Comparison of ENCODE assay signal across 9 mouse cellular contexts in the genomic region with DNA sequence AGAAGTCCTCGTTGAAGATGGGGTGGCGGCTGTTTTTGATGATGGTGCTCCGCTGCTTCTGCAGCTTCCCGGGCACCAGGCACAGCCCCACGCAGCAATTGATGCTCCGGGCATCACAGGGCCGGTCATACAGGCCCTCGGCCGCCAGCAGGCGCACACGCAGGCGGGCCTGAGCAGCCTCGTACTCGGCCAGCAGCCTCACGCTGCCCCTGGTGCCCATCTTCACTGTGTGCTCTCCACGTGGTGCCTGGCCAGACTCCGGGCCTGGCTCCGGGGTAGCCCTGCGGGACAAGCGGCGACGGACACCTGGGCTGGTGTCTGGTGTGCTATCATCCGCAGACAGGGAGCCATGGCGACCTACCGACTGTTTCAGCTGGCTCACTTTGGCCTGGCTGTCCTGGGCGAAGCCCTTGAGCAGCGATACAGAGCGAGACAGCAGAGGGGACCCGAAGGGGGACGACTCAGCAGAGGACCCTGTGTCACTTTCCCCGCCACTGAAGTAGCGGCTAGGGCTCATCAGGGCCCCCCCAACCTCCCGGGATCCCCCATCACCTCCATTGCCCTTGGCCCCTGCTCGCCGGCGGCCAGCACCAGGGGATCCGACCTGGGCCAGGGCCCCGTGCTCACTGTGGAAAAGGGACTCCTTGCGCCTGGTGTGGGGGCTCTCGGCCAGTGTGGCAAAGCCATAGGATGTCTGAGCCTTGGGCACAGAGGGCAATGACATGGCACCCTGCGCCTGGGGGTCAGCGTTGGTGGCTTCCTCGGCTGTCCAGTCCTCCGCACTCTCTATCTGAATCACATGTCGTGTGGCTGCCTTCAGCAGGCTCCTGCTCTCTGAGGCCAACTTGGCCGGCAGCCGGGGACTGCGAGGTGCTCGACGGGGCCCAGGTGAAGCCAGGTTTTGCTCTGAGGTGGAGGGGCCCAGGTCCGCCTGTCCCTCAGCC. TPM values are rescaled to one million over a fixed set of nuclear protein-coding genes. Genes with fewer than 3 reads are reported as not detected.
DNase-seq lines count a peak whose midpoint lies in the region; ATAC-seq and TF ChIP-seq lines count a peak whose summit lies in the region.
"Had no signal": no experiment of that assay in that cellular context is flagged by ENCODE, and none has a peak within 500 bp of the region (broad histone marks: within the 10 kb centered on the region; RNA-seq: fewer than 3 reads in every experiment).

No protein-coding gene starts in this region.

- WGBS in forebrain, embryonic 12.5 days, result 11% methylated on average over 51 of the region's 51 CpGs
- 9% methylated on average over 51 of the region's 51 CpGs for WGBS in limb, embryonic 12.5 days
- 14% methylated on average over 51 of the region's 51 CpGs for WGBS in stomach, embryonic 15.5 days

- ATAC-seq in forebrain, embryonic 12.5 days (ENCODE audit: low FRiP score), result 0 out of 2 replicates have a peak, but pooled peaks have one; percentile 28
- no peak for ATAC-seq in limb, embryonic 12.5 days (ENCODE audit: insufficient number of reproducible peaks, insufficient read depth, low FRiP score, low TSS enrichment, low read depth)
- no peak for ATAC-seq in stomach, embryonic 15.5 days (ENCODE audit: insufficient read depth, low FRiP score, low read depth)

- H3K9ac ChIP-seq in ES-E14 (ENCODE audit: insufficient read depth, low read depth, low read length, poor library complexity, severe bottlenecking), result no peak overlapping the region
- peak overlapping the region; percentile 33; the same call in 1 of the 2 replicates for H3K9ac ChIP-seq in forebrain, embryonic 12.5 days
- peak overlapping the region; percentile 12; the same call in 1 of the 2 replicates for H3K9ac ChIP-seq in limb, embryonic 12.5 days (replicated peaks)
- H3K9ac ChIP-seq in stomach, embryonic 15.5 days, result no peak overlapping the region

- H3K4me2 ChIP-seq in forebrain, embryonic 12.5 days, result peak overlapping the region; percentile 99
- H3K4me2 ChIP-seq in limb, embryonic 12.5 days, result peak overlapping the region; percentile 47
- peak overlapping the region; percentile 34 for H3K4me2 ChIP-seq in stomach, embryonic 15.5 days

- in situ Hi-C loops in ES-E14 (cut with MboI; ENCODE audit: low sequenced_read_pairs in 2 of 2, unreplicated experiment in 2 of 2), result no loop called here

- no peak overlapping the region for H3K27ac ChIP-seq in ES-E14 (ENCODE audit: insufficient read depth, low read depth, low read length, poor library complexity, severe bottlenecking)
- H3K27ac ChIP-seq in forebrain, embryonic 12.5 days, result no peak overlapping the region
- no peak overlapping the region for H3K27ac ChIP-seq in limb, embryonic 12.5 days
- H3K27ac ChIP-seq in stomach, embryonic 15.5 days, result no peak overlapping the region

- no peaks in the 10 kb centered on the region for H3K36me3 ChIP-seq in ES-E14 (ENCODE audit: control insufficient read depth, insufficient read depth, low read length, poor library complexity, severe bottlenecking)
- H3K36me3 ChIP-seq in forebrain, embryonic 12.5 days (replicated peaks), result no peaks in the 10 kb centered on the region
- no peaks in the 10 kb centered on the region for H3K36me3 ChIP-seq in limb, embryonic 12.5 days
- no peaks in the 10 kb centered on the region for H3K36me3 ChIP-seq in stomach, embryonic 15.5 days

- H3K4me1 ChIP-seq in ES-E14 (ENCODE audit: control insufficient read depth in 2 of 2, insufficient read depth in 2 of 2, low read length in 2 of 2, poor library complexity in 1 of 2), result peaks cover 7 to 25% of the 10 kb centered on the region in 2 experiments; a peak in 3 of 4 replicates
- peaks cover 33% of the 10 kb centered on the region for H3K4me1 ChIP-seq in forebrain, embryonic 12.5 days
- H3K4me1 ChIP-seq in limb, embryonic 12.5 days (replicated peaks), result peaks cover 25% of the 10 kb centered on the region
- H3K4me1 ChIP-seq in stomach, embryonic 15.5 days, result peaks cover 14% of the 10 kb centered on the region

- no peaks in the 10 kb centered on the region for H3K9me3 ChIP-seq in ES-E14 (ENCODE audit: control insufficient read depth, insufficient read depth, low read depth, low read length)
- H3K9me3 ChIP-seq in forebrain, embryonic 12.5 days, result no peaks in the 10 kb centered on the region
- no peaks in the 10 kb centered on the region for H3K9me3 ChIP-seq in limb, embryonic 12.5 days
- H3K9me3 ChIP-seq in stomach, embryonic 15.5 days, result no peaks in the 10 kb centered on the region

- peak; percentile 44 for DNase-seq in gastrocnemius, postnatal 10 days
- no peak for DNase-seq in gastrocnemius, adult 8-10 months (ENCODE audit: low spot score in 2 of 2)
- DNase-seq in ES-E14 (ENCODE audit: low read depth, low spot score), result no peak
- no peak for DNase-seq in frontal cortex, postnatal 14 days (ENCODE audit: low spot score in 2 of 2)
- DNase-seq in frontal cortex, postnatal 10 days (ENCODE audit: low spot score in 2 of 2), result no peak

- H3K27me3 ChIP-seq in forebrain, embryonic 12.5 days, result peaks cover 72% of the 10 kb centered on the region
- H3K27me3 ChIP-seq in limb, embryonic 12.5 days, result peaks cover 70% of the 10 kb centered on the region
- H3K27me3 ChIP-seq in stomach, embryonic 15.5 days (replicated peaks), result peaks cover 24% of the 10 kb centered on the region

- H3K4me3 ChIP-seq in ES-E14 (ENCODE audit: insufficient read depth in 1 of 2, low read depth in 1 of 2, low read length in 2 of 2, poor library complexity in 1 of 2, severe bottlenecking in 1 of 2), result peak overlapping the region; percentile 41 to 74; a peak in 2 of 4 replicates
- H3K4me3 ChIP-seq in forebrain, embryonic 12.5 days (replicated peaks), result peak overlapping the region; percentile 21
- peak overlapping the region; percentile 62 for H3K4me3 ChIP-seq in limb, embryonic 12.5 days (replicated peaks)
- H3K4me3 ChIP-seq in stomach, embryonic 15.5 days (replicated peaks), result no peak overlapping the region

TF ChIP-seq in ES-E14, 5 proteins besides CTCF, POLR2A, EP300 and RAD21:
- no peak for TF ChIP-seq MAFK (IDR thresholded peaks at IDR 0.05; ENCODE audit: insufficient read depth, low read depth, low read length)
- TF ChIP-seq ZNF384 (IDR thresholded peaks at IDR 0.05; ENCODE audit: low read depth, low read length), result no peak
- no peak for TF ChIP-seq CHD2 (IDR thresholded peaks at IDR 0.05; ENCODE audit: low read depth, low read length)
- no peak for TF ChIP-seq HCFC1 (IDR thresholded peaks at IDR 0.05; ENCODE audit: borderline replicate concordance, insufficient read depth, low read length)
- TF ChIP-seq ZC3H11A (IDR thresholded peaks at IDR 0.05; ENCODE audit: borderline replicate concordance, low read depth, low read length), result no peak

RNA-seq across cellular contexts. Expression of gene C2cd4c, which starts 1.4 kb away (rescaled TPM):
- total RNA-seq in gastrocnemius, postnatal 10 days (2021), result under 1 TPM; 0.07 to 0.16 TPM
- total RNA-seq in gastrocnemius, adult 8-10 months (2022), result 1 to 10 TPM in 1 of 4 experiments, under 1 TPM in 3; 0.22 to 1.1 (median 0.68) TPM
- total RNA-seq in ES-E14 (2012; rRNA removed), result 0.31 and 0.58 TPM in 2 replicates
- polyA plus RNA-seq in forebrain, embryonic 12.5 days (2016; fragmentation: Nextera tagmentation; extraction: Ambion mirVana), result 0.05 TPM in 1 of 2 replicates, not detected in the other
- polyA plus RNA-seq in limb, embryonic 12.5 days (2016; fragmentation: Nextera tagmentation; extraction: Ambion mirVana), result not detected in 2 replicates
- 0.08 and 0.14 TPM in 2 replicates for polyA plus RNA-seq in stomach, embryonic 15.5 days (2015; fragmentation: Nextera tagmentation; extraction: Ambion mirVana)
- polyA plus RNA-seq: erythroblast, embryonic 14.5 days had no signal

RNA-seq across cellular contexts. Expression of gene Shc2, which starts 25.3 kb away (rescaled TPM):
- 1 to 10 TPM; 2.7 to 5.3 TPM for total RNA-seq in gastrocnemius, postnatal 10 days (2021)
- total RNA-seq in gastrocnemius, adult 8-10 months (2022), result 10 to 100 TPM in 2 of 4 experiments, 1 to 10 TPM in 2; 5.4 to 13.0 (median 8.7) TPM
- 4.3 and 8.6 TPM in 2 replicates for total RNA-seq in ES-E14 (2012; rRNA removed)
- 11.9 and 12.7 TPM in 2 replicates for polyA plus RNA-seq in forebrain, embryonic 12.5 days (2016; fragmentation: Nextera tagmentation; extraction: Ambion mirVana)
- polyA plus RNA-seq in limb, embryonic 12.5 days (2016; fragmentation: Nextera tagmentation; extraction: Ambion mirVana), result 12.0 and 12.2 TPM in 2 replicates
- polyA plus RNA-seq in stomach, embryonic 15.5 days (2015; fragmentation: Nextera tagmentation; extraction: Ambion mirVana), result 9.1 and 10.6 TPM in 2 replicates
- polyA plus RNA-seq: erythroblast, embryonic 14.5 days had no signal

RNA-seq across cellular contexts. Expression of gene Theg, which starts 25.3 kb away (rescaled TPM):
- not detected for total RNA-seq in gastrocnemius, postnatal 10 days (2021)
- not detected for total RNA-seq in gastrocnemius, adult 8-10 months (2022)
- not detected in 2 replicates for total RNA-seq in ES-E14 (2012; rRNA removed)
- not detected in 2 replicates for polyA plus RNA-seq in forebrain, embryonic 12.5 days (2016; fragmentation: Nextera tagmentation; extraction: Ambion mirVana)
- not detected in 2 replicates for polyA plus RNA-seq in limb, embryonic 12.5 days (2016; fragmentation: Nextera tagmentation; extraction: Ambion mirVana)
- polyA plus RNA-seq in stomach, embryonic 15.5 days (2015; fragmentation: Nextera tagmentation; extraction: Ambion mirVana), result not detected in 2 replicates
- polyA plus RNA-seq: erythroblast, embryonic 14.5 days had no signal

RNA-seq across cellular contexts. Expression of gene Odf3l2, which starts 33.1 kb away (rescaled TPM):
- under 1 TPM; 0.26 to 0.97 TPM for total RNA-seq in gastrocnemius, postnatal 10 days (2021)
- total RNA-seq in gastrocnemius, adult 8-10 months (2022), result 100 to 1,000 TPM in 1 of 4 experiments, 10 to 100 TPM in 3; 32.0 to 113 (median 56.6) TPM
- total RNA-seq in ES-E14 (2012; rRNA removed), result not detected in 2 replicates
- polyA plus RNA-seq in forebrain, embryonic 12.5 days (2016; fragmentation: Nextera tagmentation; extraction: Ambion mirVana), result not detected in 2 replicates
- polyA plus RNA-seq in limb, embryonic 12.5 days (2016; fragmentation: Nextera tagmentation; extraction: Ambion mirVana), result not detected in 2 replicates
- not detected in 2 replicates for polyA plus RNA-seq in stomach, embryonic 15.5 days (2015; fragmentation: Nextera tagmentation; extraction: Ambion mirVana)
- polyA plus RNA-seq: erythroblast, embryonic 14.5 days had no signal

RNA-seq across cellular contexts. Expression of gene Madcam1, which starts 51.9 kb away (rescaled TPM):
- total RNA-seq in gastrocnemius, postnatal 10 days (2021), result not detected
- not detected for total RNA-seq in gastrocnemius, adult 8-10 months (2022)
- 2.7 and 6.3 TPM in 2 replicates for total RNA-seq in ES-E14 (2012; rRNA removed)
- 0.99 and 1.0 TPM in 2 replicates for polyA plus RNA-seq in forebrain, embryonic 12.5 days (2016; fragmentation: Nextera tagmentation; extraction: Ambion mirVana)
- polyA plus RNA-seq in limb, embryonic 12.5 days (2016; fragmentation: Nextera tagmentation; extraction: Ambion mirVana), result 7.1 and 7.2 TPM in 2 replicates
- 36.4 and 41.1 TPM in 2 replicates for polyA plus RNA-seq in stomach, embryonic 15.5 days (2015; fragmentation: Nextera tagmentation; extraction: Ambion mirVana)
- polyA plus RNA-seq: erythroblast, embryonic 14.5 days had no signal

Comparison
In these comparisons a context has a peak if more than half of its experiments do, and no peak if none do; other contexts are left out.
1. H3K9ac ChIP-seq: peak in forebrain, embryonic 12.5 days (single experiment) and limb, embryonic 12.5 days (single experiment); none in ES-E14 (single experiment) and stomach, embryonic 15.5 days (single experiment).
2. H3K4me2 ChIP-seq: peak in every context shown above with its lines; median percentile 99 in forebrain, embryonic 12.5 days; 47 in limb, embryonic 12.5 days; 34 in stomach, embryonic 15.5 days.